Mouse (Mus musculus): Measurements from ENCODE around the gene Hoxa13.
A peak's percentile ranks its signal among the peaks of the same experiment; 100 is the strongest.

Hoxa13 gene

GRCm38 (mm10) chr6:52212556-52213118, 48.0 kb downstream of the Hoxa13 start:
- no peak for DNase-seq (ENCODE audit: low spot score in 2 of 2)

- DNase-seq (ENCODE audit: low spot score in 2 of 2) = no peak
Measured at GRCm38 (mm10) chr6:52211961-52212360, 48.7 kb downstream of the Hoxa13 start.

GRCm38 (mm10) chr6:52211170-52211935, 49.3 kb downstream of the Hoxa13 start:
- peak; percentile 58 to 84 for DNase-seq (ENCODE audit: low spot score in 2 of 2)

GRCm38 (mm10) chr6:52209685-52210046, 51.0 kb downstream of the Hoxa13 start:
- no peak for DNase-seq (ENCODE audit: low spot score in 2 of 2)

- peak in 1 of 2 experiments; percentile 55 for DNase-seq (ENCODE audit: low spot score in 2 of 2)
Measured at GRCm38 (mm10) chr6:52208868-52209684, 51.6 kb downstream of the Hoxa13 start.

- DNase-seq (ENCODE audit: low spot score in 2 of 2) = no peak
Measured at GRCm38 (mm10) chr6:52208072-52208867, 52.4 kb downstream of the Hoxa13 start, which contains the start of gene Hoxa6. Hoxa6 (minus strand) TSS chr6:52208722.

Measured in spleen, postnatal 4 days (tissue).